Mouse (Mus musculus): ENCODE data around the gene Ttll13.

The Ttll13 gene

GRCm38 (mm10) chr7:80215398-80215797 lies 30.8 kb upstream of the Ttll13 start:
- peak; percentile 83 for DNase-seq

- DNase-seq, result peak; percentile 43
These were observed 29.6 kb upstream of the Ttll13 start for GRCm38 (mm10) chr7:80216566-80216965.

- DNase-seq, result no peak
These were observed 27.5 kb upstream of the Ttll13 start for GRCm38 (mm10) chr7:80218666-80219065.

- no peak for DNase-seq
These were observed 25.9 kb upstream of the Ttll13 start for GRCm38 (mm10) chr7:80220237-80220797.

GRCm38 (mm10) chr7:80221179-80221750 lies 24.9 kb upstream of the Ttll13 start:
- DNase-seq, result no peak

DNA sequence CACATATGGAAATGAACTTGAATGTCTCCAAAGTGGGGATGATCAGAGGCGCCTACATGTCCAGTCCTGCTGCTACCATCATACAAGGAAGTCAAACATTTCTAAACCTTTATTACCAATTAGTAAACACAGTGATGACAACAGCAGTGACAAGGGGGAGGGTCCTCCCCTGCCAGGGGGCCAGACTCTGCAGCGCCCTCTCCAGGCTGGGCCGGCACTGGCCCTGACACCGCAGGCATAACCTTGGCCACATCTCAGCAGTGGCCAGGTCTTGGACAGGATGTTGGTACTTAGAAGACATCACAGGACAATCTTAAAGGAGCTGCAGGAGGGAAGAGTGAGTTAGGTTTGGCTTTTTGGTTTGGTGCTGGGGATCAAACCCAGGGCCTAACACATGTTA lies 19.1 kb upstream of the Ttll13 start:
- no peak for DNase-seq

GRCm38 (mm10) chr7:80230196-80230595 lies 16.0 kb upstream of the Ttll13 start:
- no peak for DNase-seq

DNA sequence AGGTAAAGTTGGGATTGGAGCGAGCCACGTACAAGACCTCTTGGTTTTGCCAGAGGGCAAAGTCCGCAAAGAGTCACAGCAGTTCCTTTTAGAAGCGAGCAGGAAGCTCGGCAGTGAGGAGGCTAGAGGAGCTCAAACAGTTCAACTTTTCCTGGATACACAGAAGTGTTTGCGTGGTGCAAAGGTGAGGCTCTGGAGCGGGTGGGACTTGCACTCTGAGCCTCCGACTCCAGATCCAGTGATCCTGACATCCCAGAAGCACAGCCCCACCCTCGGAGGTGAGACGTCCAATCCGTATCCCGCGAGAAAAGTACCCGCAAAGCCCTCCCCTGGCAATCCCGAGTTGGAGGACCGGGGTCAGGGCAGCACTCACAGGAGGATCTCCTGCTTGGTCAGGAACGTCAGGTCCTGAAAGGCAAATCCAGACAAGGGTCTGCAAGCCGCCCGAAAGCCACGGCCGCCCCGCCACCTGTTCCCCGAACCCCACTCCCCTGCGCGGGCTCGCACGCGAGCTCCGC lies 14.1 kb upstream of the Ttll13 start:
- DNase-seq, result peak; percentile 68

DNA sequence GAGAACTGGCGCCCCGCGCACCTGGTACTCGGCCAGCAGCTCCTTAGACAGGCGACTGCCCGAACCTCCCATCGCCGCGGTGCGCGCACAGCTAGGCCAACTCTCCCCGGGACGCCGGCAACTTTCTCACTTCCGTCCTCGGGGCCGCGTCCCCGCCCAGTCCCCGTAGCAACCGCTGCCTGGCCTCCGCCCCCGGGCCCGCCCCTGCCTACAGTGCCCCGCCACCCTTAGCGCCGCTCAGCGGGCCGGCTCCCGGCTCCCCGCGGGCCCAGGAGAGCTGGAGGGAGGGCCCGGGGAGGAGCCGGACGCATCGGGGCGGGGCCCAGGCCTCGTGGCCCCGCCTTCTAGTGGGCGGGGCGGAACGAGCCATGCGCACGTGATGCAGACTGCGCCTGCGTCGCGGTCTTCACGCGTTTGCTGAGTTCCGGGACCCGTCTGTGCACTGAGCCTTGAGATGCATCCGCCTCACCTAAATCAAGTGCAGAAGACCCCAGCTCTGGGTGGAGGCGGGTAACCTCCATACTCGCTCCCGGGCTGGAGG lies 13.6 kb upstream of the Ttll13 start, which contains the start of the genes Cib1 and Gdpgp1:
Gene Cib1, minus strand, starts transcription at position 325 of the 541 bp plus-strand sequence.
Gene Gdpgp1, plus strand, starts transcription at position 377 of the 541 bp plus-strand sequence.
- peak; percentile 99 for DNase-seq

- no peak for DNase-seq
These were observed 12.4 kb upstream of the Ttll13 start for GRCm38 (mm10) chr7:80233799-80234198.

DNA sequence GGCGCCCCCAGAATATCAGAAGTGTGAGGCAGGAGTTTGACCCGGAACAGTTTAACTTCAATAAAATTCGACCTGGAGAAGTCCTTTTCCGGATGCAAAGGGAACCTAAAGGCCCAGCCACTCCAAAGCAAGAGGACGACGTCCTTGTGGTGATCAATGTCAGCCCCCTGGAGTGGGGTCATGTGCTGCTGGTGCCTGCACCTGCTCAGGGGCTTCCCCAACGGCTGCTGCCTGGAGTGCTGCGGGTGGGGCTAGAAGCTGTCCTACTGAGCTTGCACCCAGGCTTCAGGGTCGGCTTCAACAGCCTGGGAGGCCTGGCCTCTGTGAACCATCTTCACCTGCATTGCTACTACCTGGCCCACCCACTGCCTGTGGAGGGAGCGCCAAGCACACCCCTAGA lies 7.6 kb upstream of the Ttll13 start:
- DNase-seq, result no peak

- DNase-seq, result no peak
These were observed 4.5 kb upstream of the Ttll13 start for GRCm38 (mm10) chr7:80241661-80242060.

DNA sequence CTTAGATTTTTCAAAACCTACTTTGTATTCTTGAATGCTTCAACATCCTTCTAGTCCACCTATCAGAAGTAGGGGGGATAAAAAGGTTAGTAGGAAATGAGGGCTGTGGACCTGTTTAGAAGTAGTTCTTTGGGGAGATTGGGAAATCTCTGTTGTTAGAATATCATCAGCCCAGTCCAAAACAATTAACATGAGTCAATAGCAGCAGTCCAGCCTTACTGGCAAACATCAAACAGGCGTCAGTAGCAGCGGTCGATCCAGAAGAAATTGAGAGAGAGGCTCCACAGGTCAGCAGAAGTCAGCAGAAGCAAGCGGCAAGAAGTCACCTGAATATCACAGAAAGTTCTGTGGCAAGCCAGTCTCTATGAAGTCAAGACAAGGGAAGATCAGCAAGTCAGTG lies 1.3 kb upstream of the Ttll13 start:
- no peak for DNase-seq

- DNase-seq, result no peak
These were observed 683 bp downstream of the Ttll13 start for GRCm38 (mm10) chr7:80246859-80247258.

- DNase-seq, result no peak
These were observed 6.3 kb downstream of the Ttll13 start for GRCm38 (mm10) chr7:80252437-80252836.

DNA sequence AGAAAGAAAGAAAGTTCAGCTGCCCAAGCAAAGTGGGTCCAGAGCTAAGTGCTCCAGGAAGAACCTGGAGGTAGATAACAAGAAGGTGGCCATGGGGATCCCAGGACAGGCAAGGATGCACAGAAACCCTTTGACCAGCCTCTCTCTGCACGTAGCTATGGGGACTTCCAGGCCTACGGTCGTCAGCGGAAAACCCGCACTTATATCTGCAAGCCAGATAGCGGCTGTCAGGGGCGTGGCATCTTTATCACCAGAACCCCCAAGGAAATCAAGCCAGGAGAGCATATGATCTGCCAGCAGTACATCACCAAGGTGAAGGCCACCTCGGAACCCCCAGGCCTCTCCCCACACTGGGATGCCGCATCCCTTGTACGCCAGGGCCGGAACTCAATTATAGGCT lies 6.7 kb downstream of the Ttll13 start:
- no peak for DNase-seq

GRCm38 (mm10) chr7:80255981-80256380 lies 9.8 kb downstream of the Ttll13 start:
- no peak for DNase-seq

DNA sequence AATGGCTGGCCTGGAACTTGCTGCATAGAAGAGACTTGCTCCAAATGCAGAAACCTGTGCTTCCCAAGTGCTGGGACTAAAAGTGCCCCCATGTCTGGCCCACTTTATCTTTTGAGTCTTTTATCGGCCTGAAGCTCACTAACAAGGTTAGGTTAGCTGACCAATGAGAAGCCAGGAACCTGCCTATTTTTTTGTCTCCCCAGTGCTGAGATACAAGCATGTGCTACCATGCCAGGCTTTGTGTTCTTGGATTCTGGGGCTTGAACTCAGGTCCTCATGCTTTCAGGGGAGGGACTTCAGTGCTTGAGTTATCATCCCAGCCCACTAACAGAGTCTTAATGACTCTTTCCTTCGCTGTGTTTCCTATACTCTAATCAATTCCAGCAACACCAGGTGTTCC lies 11.5 kb downstream of the Ttll13 start:
- DNase-seq, result no peak

DNA sequence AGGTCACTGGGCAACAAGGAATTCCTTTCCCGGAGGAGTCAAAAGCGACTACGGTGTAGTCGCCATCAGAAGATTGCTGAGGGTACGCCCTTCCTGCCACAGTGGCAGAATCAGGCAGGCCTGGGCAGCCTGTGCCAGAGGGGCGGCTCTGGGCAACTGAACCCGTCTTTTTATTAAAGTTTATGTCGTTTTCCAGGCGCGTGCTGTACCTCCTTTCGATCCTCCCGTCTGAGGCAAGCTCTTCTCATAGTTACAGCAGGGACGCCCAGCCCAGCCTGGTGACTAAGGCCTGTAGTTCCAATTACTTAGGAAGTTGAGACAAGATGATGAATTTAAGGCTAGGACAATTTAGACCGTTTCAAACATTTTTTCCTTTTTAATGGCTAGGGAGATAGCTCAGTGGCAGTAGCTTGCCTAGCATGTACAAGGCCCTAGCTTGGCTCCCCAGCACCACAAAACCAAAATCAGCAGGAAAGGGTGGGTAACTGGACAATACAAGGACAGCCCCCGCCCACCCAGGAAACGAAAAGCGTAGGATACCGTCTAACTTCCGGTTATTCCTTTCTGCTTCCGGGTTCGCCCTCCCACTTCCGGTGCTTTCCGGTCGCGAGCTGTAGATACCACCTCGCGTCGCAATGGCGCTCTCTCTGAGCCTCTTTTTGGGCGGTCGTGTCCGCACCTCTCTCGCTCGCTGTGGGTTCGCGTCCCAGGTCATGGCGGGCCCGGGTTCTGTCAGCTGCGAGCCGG lies 14.6 kb downstream of the Ttll13 start, which contains the start of gene Ngrn:
Gene Ngrn, plus strand, starts transcription at position 591 of the 747 bp plus-strand sequence.
- DNase-seq, result peak; percentile 87

DNA sequence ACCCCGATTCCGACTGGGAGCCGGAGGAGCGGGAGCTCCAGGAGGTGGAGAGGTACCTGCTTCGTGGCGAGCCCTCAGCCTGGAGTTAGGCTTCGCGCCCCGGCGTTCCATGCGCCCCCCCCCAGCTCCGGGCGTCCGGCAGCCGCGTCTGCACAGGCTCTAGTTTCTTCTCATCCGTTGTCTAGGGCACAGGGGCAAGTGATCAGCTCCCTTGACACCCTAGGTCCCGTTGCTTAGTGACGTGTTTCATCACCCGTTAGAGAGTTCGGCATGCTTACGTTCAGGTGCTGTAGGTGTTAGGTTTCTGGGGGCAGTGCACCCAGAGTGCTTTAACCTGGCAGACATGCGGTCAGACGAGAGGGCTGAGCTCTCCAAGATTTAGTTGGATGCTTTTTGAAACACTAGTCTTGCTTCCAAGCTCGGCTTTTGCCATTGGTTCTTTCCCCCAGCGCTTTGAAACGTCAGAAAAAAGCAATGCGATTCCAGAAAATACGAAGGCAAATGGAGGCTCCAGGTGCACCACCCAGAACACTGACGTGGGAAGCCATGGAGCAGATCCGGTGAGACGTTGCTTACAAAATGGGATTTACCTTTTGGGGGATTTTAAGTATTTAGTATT lies 15.3 kb downstream of the Ttll13 start:
- no peak for DNase-seq

- no peak for DNase-seq
These were observed 18.4 kb downstream of the Ttll13 start for GRCm38 (mm10) chr7:80264606-80265005.

DNA sequence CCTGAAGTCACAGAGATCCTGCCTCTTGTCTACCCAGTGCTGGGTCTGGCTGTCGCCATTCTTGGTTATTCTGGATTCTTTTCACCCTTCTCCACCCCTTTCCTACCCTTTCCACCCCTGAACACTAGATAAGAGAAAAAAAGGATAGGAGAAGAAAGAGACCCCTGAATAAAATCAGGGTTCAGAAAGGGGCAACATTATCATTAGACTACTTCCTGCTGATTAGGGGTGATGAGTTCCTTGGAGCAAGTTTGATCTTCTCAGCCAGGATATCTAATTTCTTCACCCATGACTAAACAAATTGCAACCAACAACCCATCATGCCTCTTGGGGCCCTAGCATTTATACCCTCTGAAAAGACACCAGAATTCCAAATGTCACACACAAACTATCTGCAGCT lies 21.6 kb downstream of the Ttll13 start:
- no peak for DNase-seq
